Mouse (Mus musculus): ENCODE results near the gene Prkd2. TPM values are rescaled to one million over a fixed set of nuclear protein-coding genes. Genes with fewer than 3 reads are reported as not detected.

The Prkd2 gene
- total RNA-seq, 2 experiments from 2014 or later: 3.9 to 8.2 TPM

GRCm38 (mm10) chr7:16838804-16839426 lies 3.8 kb upstream of the Prkd2 start:
- intact Hi-C loops (cut with DNase I): no loop called here
- H3K4me3 ChIP-seq: no peak overlapping the region
- no peak overlapping the region for H3K27ac ChIP-seq
- no peak for TF ChIP-seq CTCF (IDR thresholded peaks at IDR 0.05)
- DNase-seq: no peak

- TF ChIP-seq CTCF (IDR thresholded peaks at IDR 0.05): no peak
- intact Hi-C loops (cut with DNase I): no loop called here
- Histone ChIP-seq H3K27ac (no peak overlapping the region), H3K4me3 (no peak overlapping the region)
- no peak for DNase-seq
These were observed 3.1 kb upstream of the Prkd2 start for GRCm38 (mm10) chr7:16839427-16840108.

- no peak for TF ChIP-seq CTCF (IDR thresholded peaks at IDR 0.05)
- intact Hi-C loops (cut with DNase I): no loop called here
- H3K4me3 ChIP-seq: no peak overlapping the region
- no peak overlapping the region for H3K27ac ChIP-seq
- no peak for DNase-seq
These were observed 2.6 kb upstream of the Prkd2 start for GRCm38 (mm10) chr7:16840109-16840491.

- Histone ChIP-seq H3K4me3 (no peak overlapping the region), H3K27ac (peak overlapping the region; percentile 93)
- no peak for TF ChIP-seq CTCF (IDR thresholded peaks at IDR 0.05)
- intact Hi-C loops (cut with DNase I): no loop called here
- no peak for DNase-seq
These were observed 1.6 kb upstream of the Prkd2 start for GRCm38 (mm10) chr7:16841078-16841477.

- no peak for DNase-seq
- Histone ChIP-seq H3K27ac (peak overlapping the region; percentile 93), H3K4me3 (peak overlapping the region; percentile 92)
- intact Hi-C loops (cut with DNase I): no loop called here
- no peak for TF ChIP-seq CTCF (IDR thresholded peaks at IDR 0.05)
These were observed 841 bp upstream of the Prkd2 start for GRCm38 (mm10) chr7:16841561-16842560.

GRCm38 (mm10) chr7:16843441-16844171 lies 904 bp downstream of the Prkd2 start:
- Histone ChIP-seq H3K27ac (peak overlapping the region; percentile 93), H3K4me3 (peak overlapping the region; percentile 92)
- peak; percentile 44 for DNase-seq
- TF ChIP-seq CTCF (IDR thresholded peaks at IDR 0.05): no peak
- intact Hi-C loops (cut with DNase I): no loop called here

- DNase-seq: no peak
- H3K27ac ChIP-seq: peak overlapping the region; percentile 93
- intact Hi-C loops (cut with DNase I): no loop called here
These were observed 2.0 kb downstream of the Prkd2 start for GRCm38 (mm10) chr7:16844696-16845071.

GRCm38 (mm10) chr7:16845072-16845819 lies 2.5 kb downstream of the Prkd2 start:
- intact Hi-C loops (cut with DNase I): no loop called here
- H3K27ac ChIP-seq: peak overlapping the region; percentile 93
- H3K4me3 ChIP-seq: peak overlapping the region; percentile 92
- no peak for TF ChIP-seq CTCF (IDR thresholded peaks at IDR 0.05)
- DNase-seq: peak; percentile 45

More at GRCm38 (mm10) chr7:16844696-16845071, 2.0 kb downstream of the Prkd2 start:
- TF ChIP-seq CTCF (IDR thresholded peaks at IDR 0.05): no peak
- peak overlapping the region; percentile 92 for H3K4me3 ChIP-seq

- peak overlapping the region; percentile 92 for H3K4me3 ChIP-seq
- no peak for TF ChIP-seq CTCF (IDR thresholded peaks at IDR 0.05)
- intact Hi-C loops (cut with DNase I): no loop called here
- no peak for DNase-seq
- peak overlapping the region; percentile 93 for H3K27ac ChIP-seq
These were observed 3.1 kb downstream of the Prkd2 start for GRCm38 (mm10) chr7:16845820-16846167.

GRCm38 (mm10) chr7:16846775-16847174 lies 4.1 kb downstream of the Prkd2 start:
- no peak for DNase-seq
- TF ChIP-seq CTCF (IDR thresholded peaks at IDR 0.05): no peak
- peak overlapping the region; percentile 93; the same call in 1 of the 2 replicates for H3K27ac ChIP-seq
- no peak overlapping the region for H3K4me3 ChIP-seq
- intact Hi-C loops (cut with DNase I): no loop called here

- H3K27ac ChIP-seq: peak overlapping the region; percentile 35; the same call in 1 of the 2 replicates
- no peak for TF ChIP-seq CTCF (IDR thresholded peaks at IDR 0.05)
- H3K4me3 ChIP-seq: no peak overlapping the region
- intact Hi-C loops (cut with DNase I): no loop called here
- no peak for DNase-seq
These were observed 4.8 kb downstream of the Prkd2 start for GRCm38 (mm10) chr7:16847507-16847906.

Data from gastrocnemius, adult 2 months (tissue).